Mouse (Mus musculus) kidney, adult 10 weeks (tissue): Measurements from ENCODE around the gene Bmt2. TPM values are rescaled to one million over a fixed set of nuclear protein-coding genes. Genes with fewer than 3 reads are reported as not detected.

Experiments
- polyA plus RNA-seq: library from polyadenylated mRNA; stranded (reverse); fragments of 350-450 nt; fragmentation: Illumina TruSeq; extraction: RNeasy Lipid Tissue Mini Kit (QIAGEN cat#74804); gene quantifications from one replicate; pipeline ENCODE4 v1.2.3, GENCODE M21; 2014; ENCODE audit warnings: low read depth, low replicate concordance

The Bmt2 gene
- 50.1 TPM for polyA plus RNA-seq

DNA sequence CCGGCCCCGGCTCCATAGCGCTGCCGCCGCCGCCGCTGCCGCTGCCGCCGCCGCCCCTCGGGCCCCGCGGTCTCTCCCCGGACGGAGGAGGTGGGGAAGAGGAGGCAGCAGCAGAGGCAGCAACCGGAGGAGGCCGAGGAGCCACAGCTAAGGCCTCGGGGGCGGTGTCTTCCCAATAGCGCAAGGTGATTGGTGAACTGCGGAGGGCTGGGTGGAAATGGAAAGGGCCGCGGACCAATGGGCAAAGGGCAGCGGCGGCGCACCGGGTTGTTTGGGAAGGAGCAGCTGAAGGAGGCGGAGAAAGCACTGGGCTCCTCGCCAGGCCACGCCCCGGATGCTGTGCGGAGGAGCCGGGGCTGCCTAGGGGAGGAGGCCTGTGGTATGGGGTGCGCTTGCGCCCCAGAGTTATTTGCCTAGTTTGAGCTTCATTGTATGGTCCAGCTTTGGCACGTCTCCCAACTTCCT is at the start of gene Bmt2:
Gene Bmt2 (minus strand): TSS at position 149 of the 465 bp plus-strand sequence.

GRCm38 (mm10) chr6:13607621-13608493 is 69.9 kb downstream of the Bmt2 start, which contains the start of gene Tmem168:
Gene Tmem168 (minus strand): TSS chr6:13608100.

Other genes starting within 250 kb of the Bmt2 start
- gene Tmem168, start 69.9 kb downstream of the Bmt2 start, polyA plus RNA-seq = 85.3 TPM
- gene Gpr85, start 162.0 kb upstream of the Bmt2 start, polyA plus RNA-seq = 7.3 TPM
- 152 TPM for gene 2610001J05Rik, start 193.6 kb upstream of the Bmt2 start, polyA plus RNA-seq